ENCODE assay signal across 26 mouse cellular contexts in genomic region chr13:89854139-89854538, GRCm38 (mm10).
"Had no signal": no experiment of that assay in that cellular context is flagged by ENCODE, and none has a peak within 500 bp of the region (broad histone marks: within the 10 kb centered on the region; RNA-seq: fewer than 3 reads in every experiment).

No protein-coding gene starts in this region.

- H3K4me3 ChIP-seq: gastrocnemius, adult 2 months; heart, embryonic 10.5 days; heart, embryonic 12.5 days; hindbrain, embryonic 10.5 days; hindbrain, embryonic 12.5 days; intestine, embryonic 15.5 days; kidney, embryonic 15.5 days; layer of hippocampus, adult 2 months; left cerebral cortex, adult 2 months; limb, embryonic 10.5 days; limb, embryonic 12.5 days; liver, embryonic 13.5 days had no signal

- H3K9ac ChIP-seq: heart, embryonic 12.5 days; hindbrain, embryonic 12.5 days; hindbrain, embryonic 14.5 days; intestine, embryonic 15.5 days; kidney, embryonic 15.5 days; limb, embryonic 12.5 days; liver, embryonic 13.5 days had no signal

- H3K4me2 ChIP-seq: heart, embryonic 12.5 days; hindbrain, embryonic 12.5 days; hindbrain, embryonic 14.5 days; intestine, embryonic 15.5 days; kidney, embryonic 15.5 days; limb, embryonic 12.5 days; liver, embryonic 11.5 days; liver, embryonic 13.5 days had no signal

- H3K27me3 ChIP-seq: heart, embryonic 12.5 days; hindbrain, embryonic 12.5 days; intestine, embryonic 15.5 days; kidney, embryonic 15.5 days; limb, embryonic 12.5 days; liver, embryonic 13.5 days had no signal

- H3K4me1 ChIP-seq: heart, embryonic 10.5 days; heart, embryonic 12.5 days; hindbrain, embryonic 10.5 days; hindbrain, embryonic 12.5 days; intestine, embryonic 15.5 days; kidney, embryonic 15.5 days; limb, embryonic 10.5 days; limb, embryonic 12.5 days; liver, embryonic 13.5 days had no signal

- ATAC-seq: hindbrain, embryonic 16.5 days; inflammation-experienced regulatory T-cells, adult 6 months; intestine, embryonic 15.5 days; intestine, postnatal 0 days had no signal

- H3K9me3 ChIP-seq: heart, embryonic 10.5 days; heart, embryonic 12.5 days; hindbrain, embryonic 10.5 days; hindbrain, embryonic 12.5 days; intestine, embryonic 15.5 days; kidney, embryonic 15.5 days; limb, embryonic 10.5 days; limb, embryonic 12.5 days; liver, embryonic 13.5 days had no signal

- DNase-seq: gastrocnemius, adult 2 months; gastrocnemius, postnatal 10 days; gastrocnemius, postnatal 25 days; heart, adult 18-20 months; heart, postnatal 10 days; heart, postnatal 4 days; kidney, adult 8-10 months; kidney, postnatal 14 days; kidney, postnatal 36 days; liver; liver, embryonic 13.5 days had no signal

- H3K36me3 ChIP-seq: heart, embryonic 10.5 days; heart, embryonic 12.5 days; hindbrain, embryonic 10.5 days; hindbrain, embryonic 12.5 days; intestine, embryonic 15.5 days; kidney, embryonic 15.5 days; limb, embryonic 10.5 days; limb, embryonic 12.5 days; liver, embryonic 13.5 days had no signal

- H3K27ac ChIP-seq: gastrocnemius, adult 2 months; heart, embryonic 10.5 days; hindbrain, embryonic 10.5 days; hindbrain, embryonic 12.5 days; hindbrain, embryonic 14.5 days; intestine, embryonic 15.5 days; kidney, embryonic 15.5 days; layer of hippocampus, adult 2 months; left cerebral cortex, adult 2 months; limb, embryonic 10.5 days; limb, embryonic 12.5 days; liver, embryonic 13.5 days had no signal
